Mouse (Mus musculus) retina, embryonic 14.5 days (tissue): ENCODE data around the gene 4930453N24Rik.

ENCODE experiments used
- DNase-seq: peaks from one replicate; pipeline ENCODE4 v3.0.0-alpha.2; 2015; ENCODE audit warnings: low spot score

Gene 4930453N24Rik

DNA sequence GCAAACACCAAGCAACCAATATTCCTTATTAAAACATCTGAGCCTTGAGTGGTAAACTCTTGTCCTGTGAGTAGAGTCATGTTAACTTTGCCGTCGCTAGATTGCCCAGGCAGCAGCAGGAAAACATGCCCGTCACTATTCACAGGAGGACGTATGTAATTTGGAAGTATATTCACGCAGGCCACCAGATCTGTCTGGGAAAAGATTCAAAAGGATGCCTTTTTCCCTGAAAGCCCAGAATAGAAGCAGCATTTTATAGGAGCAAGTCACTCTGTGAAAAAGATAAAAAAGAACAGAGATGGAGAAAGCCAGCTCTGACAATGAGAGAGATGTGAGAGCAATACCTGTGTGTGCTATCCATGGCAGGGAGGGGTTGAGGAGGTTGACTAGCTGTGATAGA is 49.4 kb downstream of the 4930453N24Rik start:
- no peak for DNase-seq

- peak; percentile 21 for DNase-seq
These were observed 51.9 kb downstream of the 4930453N24Rik start for GRCm38 (mm10) chr16:64719096-64719495.

DNA sequence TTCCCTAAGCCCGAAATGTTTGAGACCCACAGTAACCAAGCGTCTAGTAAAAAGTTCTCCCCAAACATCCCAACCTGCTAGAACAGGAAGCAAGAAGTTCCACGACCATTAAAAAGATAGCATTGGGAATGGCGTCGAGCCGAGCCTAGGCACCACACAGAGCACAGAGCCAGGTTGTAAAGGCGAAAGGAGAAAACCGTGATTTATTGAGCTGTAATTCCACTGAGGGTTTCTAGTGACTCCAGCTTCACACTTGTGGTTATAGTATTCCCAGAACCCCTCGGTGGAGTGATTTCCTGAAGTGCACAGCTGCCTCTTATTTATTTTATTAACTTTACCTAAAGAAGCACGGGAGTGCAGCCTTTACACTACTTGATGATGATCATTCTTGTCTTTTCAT is 53.1 kb downstream of the 4930453N24Rik start:
- DNase-seq, result no peak

GRCm38 (mm10) chr16:64711816-64712215 is 59.1 kb downstream of the 4930453N24Rik start:
- DNase-seq, result no peak
